ENCODE assay signal across 8 mouse cellular contexts in genomic region chr2:27885456-27886147, GRCm38 (mm10). TPM values are rescaled to one million over a fixed set of nuclear protein-coding genes. Genes with fewer than 3 reads are reported as not detected.
DNase-seq lines count a peak whose midpoint lies in the region; ATAC-seq and TF ChIP-seq lines count a peak whose summit lies in the region.

No protein-coding gene starts in this region.

- H3K79me2 ChIP-seq in C2C12 (ENCODE audit: control insufficient read depth, insufficient read depth): peaks cover 45% of the 10 kb centered on the region

- H3K9ac ChIP-seq in intestine, postnatal 0 days (ENCODE audit: low read depth, low read length): peak overlapping the region; percentile 71; the same call in 1 of the 2 replicates

- H3K4me2 ChIP-seq in intestine, postnatal 0 days (replicated peaks; ENCODE audit: low read depth): peak overlapping the region; percentile 90

- WGBS in forebrain, embryonic 10.5 days: 8% methylated on average over 12 of the region's 12 CpGs
- WGBS in intestine, postnatal 0 days: 8% methylated on average over 12 of the region's 12 CpGs

- peaks cover 53% of the 10 kb centered on the region for H3K4me1 ChIP-seq in forebrain, embryonic 10.5 days
- no peaks in the 10 kb centered on the region for H3K4me1 ChIP-seq in intestine, postnatal 0 days (replicated peaks; ENCODE audit: control insufficient read depth, insufficient read depth, low read length)

- peak overlapping the region; percentile 66 for H3ac ChIP-seq in C2C12 (ENCODE audit: control insufficient read depth, insufficient read length, low read depth)

- peak overlapping the region; percentile 91 for H3K27ac ChIP-seq in forebrain, embryonic 10.5 days
- peak overlapping the region; percentile 51 for H3K27ac ChIP-seq in intestine, postnatal 0 days (ENCODE audit: low read depth, low read length)

- no peaks in the 10 kb centered on the region for H3K27me3 ChIP-seq in C2C12 (ENCODE audit: control insufficient read depth, insufficient read depth, insufficient read length)
- peaks cover 54% of the 10 kb centered on the region for H3K27me3 ChIP-seq in forebrain, embryonic 10.5 days (ENCODE audit: poor library complexity, severe bottlenecking)
- H3K27me3 ChIP-seq in intestine, postnatal 0 days (replicated peaks; ENCODE audit: control insufficient read depth, insufficient read depth, low read length): peaks cover 24% of the 10 kb centered on the region

- peaks cover 13% of the 10 kb centered on the region for H3K36me3 ChIP-seq in C2C12 (ENCODE audit: control insufficient read depth, insufficient read depth)
- no peaks in the 10 kb centered on the region for H3K36me3 ChIP-seq in forebrain, embryonic 10.5 days (replicated peaks)
- no peaks in the 10 kb centered on the region for H3K36me3 ChIP-seq in intestine, postnatal 0 days (ENCODE audit: control insufficient read depth, insufficient read depth)

- peak overlapping the region; percentile 87 for H3K4me3 ChIP-seq in C2C12 (ENCODE audit: insufficient read depth, poor library complexity, severe bottlenecking)
- peak overlapping the region; percentile 62 for H3K4me3 ChIP-seq in forebrain, embryonic 10.5 days
- peak overlapping the region; percentile 61 for H3K4me3 ChIP-seq in intestine, postnatal 0 days (ENCODE audit: low read depth, low read length)

- ATAC-seq in intestine, postnatal 0 days: peak; percentile 56

- no peak for TF ChIP-seq CTCF in C2C12 (IDR thresholded peaks at IDR 0.05; ENCODE audit: control insufficient read depth, insufficient read depth, insufficient read length)
- peak; percentile 32; the same call in 1 of the 2 replicates for TF ChIP-seq CTCF in intestine, postnatal 0 days (IDR thresholded peaks at IDR 0.05; ENCODE audit: low read depth)

- DNase-seq in adrenal gland, postnatal 14 days: peak; percentile 64
- no peak for DNase-seq in adrenal gland, postnatal 4 days (ENCODE audit: low spot score in 2 of 2)
- peak; percentile 66 for DNase-seq in forebrain, embryonic 10.5 days (ENCODE audit: extremely low spot score, low spot score)
- peak; percentile 50 for DNase-seq in lung, postnatal 25 days (ENCODE audit: low spot score)
- no peak for DNase-seq in MN1 (ENCODE audit: low spot score)
- no peak for DNase-seq in thymus, postnatal 4 days

- H3K79me3 ChIP-seq in C2C12 (ENCODE audit: low read depth): peaks cover 38% of the 10 kb centered on the region

- no peaks in the 10 kb centered on the region for H3K9me3 ChIP-seq in forebrain, embryonic 10.5 days
- no peaks in the 10 kb centered on the region for H3K9me3 ChIP-seq in intestine, postnatal 0 days (ENCODE audit: control insufficient read depth)

TF ChIP-seq in C2C12, 6 proteins besides CTCF, POLR2A, EP300 and RAD21:
- no peak for TF ChIP-seq CEBPB (IDR thresholded peaks at IDR 0.05; ENCODE audit: low read depth)
- TF ChIP-seq MAX (IDR thresholded peaks at IDR 0.05): no peak
- TF ChIP-seq MYOD1 (IDR thresholded peaks at IDR 0.05; ENCODE audit: control insufficient read depth, insufficient read length, low read depth): no peak

RNA-seq across cellular contexts. Expression of gene Col5a1, which starts 0.6 kb away (rescaled TPM):
- total RNA-seq in adrenal gland, postnatal 14 days (2021): 73.1 and 76.7 TPM in 2 replicates
- 100 to 1,000 TPM; 132 to 140 TPM for total RNA-seq in adrenal gland, postnatal 4 days (2021)
- polyA plus RNA-seq in C2C12 (2012; fragmentation: generic; extraction: Trizol): 37.9 TPM
- polyA plus RNA-seq in forebrain, embryonic 10.5 days (2016; fragmentation: Nextera tagmentation; extraction: Ambion mirVana): 11.0 and 11.1 TPM in 2 replicates
- polyA plus RNA-seq in intestine, postnatal 0 days (2015; fragmentation: Nextera tagmentation; extraction: Ambion mirVana): 39.5 and 40.7 TPM in 2 replicates

Comparison
In these comparisons a context has a peak if more than half of its experiments do, and no peak if none do; other contexts are left out.
1. DNase-seq: peak in adrenal gland, postnatal 14 days (single experiment), forebrain, embryonic 10.5 days (single experiment) and lung, postnatal 25 days (single experiment); none in adrenal gland, postnatal 4 days (0 of 2), MN1 (single experiment) and thymus, postnatal 4 days (single experiment).
2. Peak in every context shown above with its lines, with median percentiles within 50 percentile points of each other: H3K4me3 ChIP-seq.